ENCODE assay signal across 24 mouse cellular contexts in the genomic region with DNA sequence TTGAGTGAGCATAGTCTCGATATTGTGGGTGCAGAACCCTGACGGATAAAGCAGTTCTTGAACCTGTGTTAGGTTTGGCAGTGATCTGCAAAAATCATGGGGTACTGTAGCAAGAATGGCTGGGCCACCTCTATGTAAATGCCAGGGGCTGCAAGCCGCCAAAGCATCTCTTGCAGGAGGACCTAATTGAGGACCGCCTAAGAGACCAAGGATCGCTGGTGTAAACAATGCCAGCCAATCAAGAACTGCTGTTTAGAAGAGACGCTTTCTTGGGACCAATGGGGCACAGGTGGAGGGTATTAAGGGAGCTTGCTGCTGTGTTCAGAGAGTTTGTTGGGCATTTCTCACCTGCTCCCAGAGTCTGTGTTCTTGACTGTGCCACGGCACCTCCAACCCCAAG.
A peak's percentile ranks its signal among the peaks of the same experiment; 100 is the strongest.
DNase-seq lines count a peak whose midpoint lies in the region; ATAC-seq lines count a peak whose summit lies in the region.
"Had no signal": no experiment of that assay in that cellular context is flagged by ENCODE, and none has a peak within 500 bp of the region (broad histone marks: within the 10 kb centered on the region; RNA-seq: fewer than 3 reads in every experiment).

No protein-coding gene starts in this region.

- DNase-seq in midbrain, embryonic 11.5 days (ENCODE audit: low spot score, missing footprints) = peak; percentile 37
- DNase-seq in ES-CJ7 (ENCODE audit: low read depth, low spot score) (peak; percentile 27), R1 (ENCODE audit: low read depth, low spot score) (peak; percentile 60)
- DNase-seq in cerebellum, adult 8-10 months = no peak
- no peak for DNase-seq in left cerebral cortex, postnatal 25 days (ENCODE audit: low spot score in 2 of 2)
- no peak for DNase-seq in cerebellum, adult 11 months
- DNase-seq: adrenal gland, adult 8-10 months; cerebellum, adult 11-12 months; cerebellum, adult 2 months; cerebellum, adult 9-11 months; cerebellum, postnatal 14 days; cerebellum, postnatal 36 days; embryo, embryonic 11 days had no signal

- H3K27ac ChIP-seq in midbrain, embryonic 11.5 days (ENCODE audit: low read depth, low read length) = no peak overlapping the region
- H3K27ac ChIP-seq in midbrain, embryonic 15.5 days = no peak overlapping the region
- H3K27ac ChIP-seq: embryonic facial prominence, embryonic 12.5 days; embryonic facial prominence, embryonic 15.5 days; forebrain, embryonic 10.5 days; forebrain, embryonic 12.5 days had no signal

- H3K9me3 ChIP-seq in midbrain, embryonic 11.5 days (ENCODE audit: control insufficient read depth, low read length) = no peaks in the 10 kb centered on the region
- H3K9me3 ChIP-seq in midbrain, embryonic 15.5 days = no peaks in the 10 kb centered on the region
- H3K9me3 ChIP-seq: embryonic facial prominence, embryonic 12.5 days; embryonic facial prominence, embryonic 15.5 days; forebrain, embryonic 10.5 days; forebrain, embryonic 12.5 days; G1E had no signal

- no peaks in the 10 kb centered on the region for H3K36me3 ChIP-seq in midbrain, embryonic 11.5 days (ENCODE audit: control insufficient read depth, insufficient read depth, low read length)
- H3K36me3 ChIP-seq in midbrain, embryonic 15.5 days (replicated peaks) = no peaks in the 10 kb centered on the region
- H3K36me3 ChIP-seq: embryonic facial prominence, embryonic 12.5 days; embryonic facial prominence, embryonic 15.5 days; forebrain, embryonic 10.5 days; forebrain, embryonic 12.5 days; G1E had no signal

- ATAC-seq in midbrain, embryonic 11.5 days (ENCODE audit: low FRiP score) = no peak
- no peak for ATAC-seq in midbrain, embryonic 15.5 days (replicated peaks)
- ATAC-seq: activated CD4-positive, CD25-positive, alpha-beta regulatory T cell, adult 4 months; forebrain, embryonic 14.5 days; forebrain, embryonic 16.5 days; Patski had no signal

- H3K4me1 ChIP-seq in midbrain, embryonic 11.5 days (ENCODE audit: control insufficient read depth, insufficient read depth, low read length) = no peaks in the 10 kb centered on the region
- H3K4me1 ChIP-seq in midbrain, embryonic 15.5 days = no peaks in the 10 kb centered on the region
- H3K4me1 ChIP-seq: embryonic facial prominence, embryonic 12.5 days; embryonic facial prominence, embryonic 15.5 days; forebrain, embryonic 10.5 days; forebrain, embryonic 12.5 days had no signal

- intact Hi-C loops in left cerebral cortex, postnatal 25 days (cut with DNase I) = no loop called here

- H3K4me3 ChIP-seq in midbrain, embryonic 11.5 days (ENCODE audit: low read depth, low read length) = no peak overlapping the region
- no peak overlapping the region for H3K4me3 ChIP-seq in midbrain, embryonic 15.5 days
- H3K4me3 ChIP-seq: embryonic facial prominence, embryonic 12.5 days; embryonic facial prominence, embryonic 15.5 days; erythroblast, embryonic 14.5 days; forebrain, embryonic 10.5 days; forebrain, embryonic 12.5 days had no signal

- H3K27me3 ChIP-seq in midbrain, embryonic 11.5 days (ENCODE audit: control insufficient read depth, insufficient read depth, low read length) = no peaks in the 10 kb centered on the region
- no peaks in the 10 kb centered on the region for H3K27me3 ChIP-seq in midbrain, embryonic 15.5 days (replicated peaks)
- H3K27me3 ChIP-seq: embryonic facial prominence, embryonic 12.5 days; embryonic facial prominence, embryonic 15.5 days; forebrain, embryonic 12.5 days had no signal

- H3K9ac ChIP-seq in midbrain, embryonic 11.5 days (ENCODE audit: low read length) = no peak overlapping the region
- no peak overlapping the region for H3K9ac ChIP-seq in midbrain, embryonic 15.5 days
- H3K9ac ChIP-seq: embryonic facial prominence, embryonic 12.5 days; embryonic facial prominence, embryonic 15.5 days; forebrain, embryonic 12.5 days had no signal

- WGBS in midbrain, embryonic 11.5 days = 90% methylated on average over 7 of the region's 7 CpGs
- WGBS in midbrain, embryonic 15.5 days = 93% methylated on average over 7 of the region's 7 CpGs

- no peak overlapping the region for H3K4me2 ChIP-seq in midbrain, embryonic 11.5 days
- H3K4me2 ChIP-seq in midbrain, embryonic 15.5 days = no peak overlapping the region
- H3K4me2 ChIP-seq: embryonic facial prominence, embryonic 12.5 days; embryonic facial prominence, embryonic 15.5 days; forebrain, embryonic 12.5 days had no signal

Comparison
In these comparisons a context has a peak if more than half of its experiments do, and no peak if none do; other contexts are left out.
1. DNase-seq: peak in midbrain, embryonic 11.5 days (single experiment), ES-CJ7 (single experiment) and R1 (single experiment); none in cerebellum, adult 8-10 months (single experiment), left cerebral cortex, postnatal 25 days (0 of 2) and cerebellum, adult 11 months (single experiment).